Mouse (Mus musculus) MEL (cell line): Measurements from ENCODE around the gene Snorc. TPM values are rescaled to one million over a fixed set of nuclear protein-coding genes. Genes with fewer than 3 reads are reported as not detected.

ENCODE experiments used
- DNase-seq: peaks from one replicate; pipeline ENCODE4 v3.0.0; 2011; ENCODE audit warnings: low read depth, low spot score
- H3K27ac ChIP-seq: 2 replicates; pipeline ENCODE4 v1.5.1; 2012; ENCODE audit warnings: low read depth, mild to moderate bottlenecking, control low read depth, low read length, moderate library complexity; ENCODE audit not compliant: control insufficient read depth
- H3K27me3 ChIP-seq, 2 experiments: fragments of 150-350 bp in 1 of 2; sonication (generic) in 1 of 2; 2 replicates each; pipeline ENCODE4 v1.6.1; 2012; ENCODE audit warnings: low read length in 2 of 2, mild to moderate bottlenecking in 2 of 2, improper control_type of control experiment in 1 of 2, moderate library complexity in 1 of 2; ENCODE audit not compliant: insufficient read depth in 2 of 2, control insufficient read depth in 1 of 2
- H3K36me3 ChIP-seq, 2 experiments: 2 replicates each; pipeline ENCODE4 v1.6.1; 2012 to 2014; ENCODE audit warnings: low read length in 2 of 2, improper control_type of control experiment in 1 of 2, inconsistent platforms in 1 of 2, mild to moderate bottlenecking in 1 of 2; ENCODE audit not compliant: insufficient read depth in 2 of 2, control insufficient read depth in 1 of 2
- H3K4me1 ChIP-seq, 2 experiments: fragments of 150-350 bp in 1 of 2; sonication (generic) in 1 of 2; 2 replicates each; pipeline ENCODE4 v1.6.1; 2012; ENCODE audit warnings: low read length in 2 of 2, improper control_type of control experiment in 1 of 2, mild to moderate bottlenecking in 1 of 2; ENCODE audit not compliant: insufficient read depth in 2 of 2, control insufficient read depth in 1 of 2
- H3K4me3 ChIP-seq, 2 experiments: fragments of 150-350 bp in 1 of 2; sonication (generic) in 1 of 2; 2 replicates each; pipeline ENCODE4 v1.5.1; 2012; ENCODE audit warnings: low read depth in 2 of 2, low read length in 2 of 2, mild to moderate bottlenecking in 2 of 2, moderate library complexity in 2 of 2, control low read depth in 1 of 2, improper control_type of control experiment in 1 of 2; ENCODE audit not compliant: control insufficient read depth in 1 of 2, insufficient read depth in 1 of 2
- H3K79me2 ChIP-seq: 2 replicates; pipeline ENCODE4 v1.6.1; 2012; ENCODE audit warnings: mild to moderate bottlenecking, low read length, moderate library complexity; ENCODE audit not compliant: control insufficient read depth, poor library complexity, insufficient read depth
- H3K9ac ChIP-seq: 2 replicates; pipeline ENCODE4 v1.6.1; 2012; ENCODE audit warnings: low read depth, mild to moderate bottlenecking, control low read depth, low read length, moderate library complexity; ENCODE audit not compliant: control insufficient read depth, poor library complexity, severe bottlenecking
- H3K9me3 ChIP-seq: fragments of 150-350 bp; sonication (generic); replicated peaks from 2 replicates; pipeline ENCODE4 v1.6.1; 2012; ENCODE audit warnings: mild to moderate bottlenecking, low read length, improper control_type of control experiment, moderate library complexity; ENCODE audit not compliant: insufficient read depth
- BHLHE40 ChIP-seq: IDR thresholded peaks from 2 replicates; pipeline ENCODE4 v1.6.1; 2012; ENCODE audit warnings: low read depth, mild to moderate bottlenecking, inconsistent platforms, low read length, improper control_type of control experiment, borderline replicate concordance
- CHD2 ChIP-seq: IDR thresholded peaks from 2 replicates; pipeline ENCODE4 v1.6.1; 2011; ENCODE audit warnings: low read length, improper control_type of control experiment
- CTCF ChIP-seq, 3 experiments: IDR thresholded peaks in 2 of 3; conservative IDR thresholded peaks in 1 of 3; 2 replicates each; pipeline ENCODE4 v1.5.1; 2011 to 2012; ENCODE audit warnings: low read length in 3 of 3, low read depth in 2 of 3, mild to moderate bottlenecking in 2 of 3, improper control_type of control experiment in 1 of 3, inconsistent platforms in 1 of 3, mixed read lengths in 1 of 3, moderate library complexity in 1 of 3; ENCODE audit not compliant: control insufficient read depth in 1 of 3, insufficient read depth in 1 of 3, poor library complexity in 1 of 3, severe bottlenecking in 1 of 3
- ELF1 ChIP-seq: IDR thresholded peaks from 2 replicates; pipeline ENCODE4 v1.6.1; 2014; ENCODE audit warnings: low read depth, mild to moderate bottlenecking, inconsistent platforms, low read length, improper control_type of control experiment, moderate library complexity
- ETS1 ChIP-seq: IDR thresholded peaks from 2 replicates; pipeline ENCODE4 v1.6.1; 2012; ENCODE audit warnings: low read depth, mild to moderate bottlenecking, inconsistent platforms, low read length, improper control_type of control experiment, moderate library complexity
- GABPA ChIP-seq: IDR thresholded peaks from 2 replicates; pipeline ENCODE4 v1.6.1; 2012; ENCODE audit warnings: low read depth, mild to moderate bottlenecking, inconsistent platforms, low read length, improper control_type of control experiment, moderate library complexity
- HCFC1 ChIP-seq: IDR thresholded peaks from 2 replicates; pipeline ENCODE4 v1.6.1; 2012; ENCODE audit warnings: low read depth, mild to moderate bottlenecking, inconsistent platforms, low read length, improper control_type of control experiment, moderate library complexity
- JUND ChIP-seq: IDR thresholded peaks from 2 replicates; pipeline ENCODE4 v1.6.1; 2011; ENCODE audit warnings: low read depth, mild to moderate bottlenecking, improper control_type of control experiment, low read length
- MAFK ChIP-seq: IDR thresholded peaks from 2 replicates; pipeline ENCODE4 v1.6.1; 2011; ENCODE audit warnings: low read depth, mild to moderate bottlenecking, low read length, improper control_type of control experiment, borderline replicate concordance
- MAX ChIP-seq: IDR thresholded peaks from 2 replicates; pipeline ENCODE4 v1.6.1; 2011; ENCODE audit warnings: low read length, improper control_type of control experiment
- MEF2A ChIP-seq: IDR thresholded peaks from 2 replicates; pipeline ENCODE4 v1.6.1; 2014; ENCODE audit warnings: low read depth, mild to moderate bottlenecking, inconsistent platforms, low read length, improper control_type of control experiment; ENCODE audit not compliant: poor library complexity, insufficient replicate concordance, severe bottlenecking; ENCODE audit errors: extremely low read depth
- MXI1 ChIP-seq: IDR thresholded peaks from 2 replicates; pipeline ENCODE4 v1.6.1; 2011; ENCODE audit warnings: mild to moderate bottlenecking, low read depth, low read length, improper control_type of control experiment
- MYB ChIP-seq: IDR thresholded peaks from 2 replicates; pipeline ENCODE4 v1.6.1; 2011; ENCODE audit warnings: mild to moderate bottlenecking, low read depth, low read length, improper control_type of control experiment
- MYC ChIP-seq: IDR thresholded peaks from 2 replicates; pipeline ENCODE4 v1.6.1; 2011; ENCODE audit warnings: low read depth, mild to moderate bottlenecking, low read length, improper control_type of control experiment, moderate library complexity
- NRF1 ChIP-seq: IDR thresholded peaks from 2 replicates; pipeline ENCODE4 v1.6.1; 2014; ENCODE audit warnings: low read depth, mild to moderate bottlenecking, inconsistent platforms, low read length, improper control_type of control experiment, moderate library complexity; ENCODE audit not compliant: poor library complexity, insufficient read depth, severe bottlenecking
- POLR2A ChIP-seq, 2 experiments: IDR thresholded peaks; 2 replicates each; pipeline ENCODE4 v1.6.1; 2011 to 2012; ENCODE audit warnings: low read length in 2 of 2, mild to moderate bottlenecking in 2 of 2, control low read depth in 1 of 2, improper control_type of control experiment in 1 of 2, low read depth in 1 of 2, moderate library complexity in 1 of 2; ENCODE audit not compliant: control insufficient read depth in 1 of 2, insufficient read depth in 1 of 2, poor library complexity in 1 of 2
- RAD21 ChIP-seq: IDR thresholded peaks from 2 replicates; pipeline ENCODE4 v1.6.1; 2011; ENCODE audit warnings: mild to moderate bottlenecking, low read depth, low read length, improper control_type of control experiment
- RCOR1 ChIP-seq: IDR thresholded peaks from 2 replicates; pipeline ENCODE4 v1.6.1; 2012; ENCODE audit warnings: low read depth, mild to moderate bottlenecking, inconsistent platforms, low read length, improper control_type of control experiment
- SIN3A ChIP-seq: IDR thresholded peaks from 2 replicates; pipeline ENCODE4 v1.6.1; 2012; ENCODE audit warnings: low read length, improper control_type of control experiment, inconsistent platforms
- SMC3 ChIP-seq: IDR thresholded peaks from 2 replicates; pipeline ENCODE4 v1.6.1; 2011; ENCODE audit warnings: low read depth, low read length, improper control_type of control experiment
- TBP ChIP-seq: IDR thresholded peaks from 2 replicates; pipeline ENCODE4 v1.8.0; 2011; ENCODE audit warnings: low read depth, low read length, improper control_type of control experiment
- UBTF ChIP-seq: IDR thresholded peaks from 2 replicates; pipeline ENCODE4 v1.6.1; 2012; ENCODE audit warnings: low read depth, mild to moderate bottlenecking, inconsistent platforms, low read length, improper control_type of control experiment, moderate library complexity, borderline replicate concordance; ENCODE audit not compliant: insufficient read depth
- polyA plus RNA-seq, 2 experiments: library from polyadenylated mRNA; stranded (reverse) in 1 of 2; unstranded in 1 of 2; fragments of >175 nt in 1 of 2; fragments of >200 nt in 1 of 2; gene quantifications; 2 replicates each; pipeline versions ENCODE4 v1.2.1 to v1.2.4; 2012; ENCODE audit warnings: low replicate concordance in 2 of 2, low read depth in 1 of 2; ENCODE audit not compliant: insufficient read length in 2 of 2, insufficient read depth in 1 of 2, missing spikeins in 1 of 2
- total RNA-seq: library from RNA; depleted of rRNA; stranded (reverse); fragments of 300-350 nt; gene quantifications from 2 replicates; pipeline ENCODE4 v1.2.3, GENCODE M21; 2012

Snorc gene
- total and polyA plus RNA-seq, 3 experiments: not detected

DNA sequence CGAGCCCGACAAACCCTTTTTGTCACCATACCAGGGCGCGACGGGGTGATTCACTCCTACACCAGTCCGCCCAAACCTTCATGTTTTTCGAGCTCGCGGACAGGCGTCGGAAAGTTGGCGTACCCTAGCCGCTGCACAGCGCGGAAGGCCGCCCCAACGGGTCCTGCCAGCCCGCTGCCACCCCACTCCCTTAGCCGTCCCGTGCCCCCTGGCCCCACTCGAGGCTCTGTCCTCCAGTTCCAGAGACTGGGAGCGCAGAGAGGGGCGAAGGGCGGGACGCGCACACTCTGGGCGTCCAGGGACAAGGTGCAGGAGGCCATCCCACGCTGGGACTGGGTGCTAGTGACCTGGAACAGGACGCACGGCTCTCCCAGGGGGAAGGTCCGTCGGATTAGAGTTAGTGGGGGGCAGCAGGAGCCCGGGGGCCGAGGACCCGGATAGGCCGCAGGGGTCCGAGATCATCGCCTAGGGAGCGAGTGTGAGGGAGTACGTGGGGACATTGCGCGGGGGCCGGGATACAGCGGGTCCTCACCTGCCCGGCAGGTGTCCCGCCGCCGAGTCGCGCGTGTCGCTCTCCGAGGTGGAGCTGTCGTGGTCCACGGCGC is 39.6 kb downstream of the Snorc start, which contains the start of gene Neu2:
Neu2 (plus strand) TSS at position 329 of the 605 bp plus-strand sequence.
- Histone ChIP-seq H3K27ac (no peak within 1 kb of the TSS), H3K27me3 (peaks cover 0 to 2% of the 10 kb centered on the region in 2 experiments; a peak in 2 of 4 replicates), H3K36me3 (no peaks in the 10 kb centered on the region), H3K4me1 (no peaks in the 10 kb centered on the region), H3K79me2 (no peaks in the 10 kb centered on the region), H3K9ac (no peak within 1 kb of the TSS), H3K9me3 (no peaks in the 10 kb centered on the region), H3K4me3 (no peak within 1 kb of the TSS)
- no peak for DNase-seq
- TF ChIP-seq CTCF (IDR thresholded peaks at IDR 0.05 in 2 of 3, conservative IDR thresholded peaks at IDR 0.05 in 1 of 3; ENCODE audit: control insufficient read depth in 1 of 3, insufficient read depth in 1 of 3, low read depth in 2 of 3, low read length in 3 of 3, poor library complexity in 1 of 3, severe bottlenecking in 1 of 3): no peak
- TF ChIP-seq POLR2A (IDR thresholded peaks at IDR 0.05; ENCODE audit: control insufficient read depth in 1 of 2, insufficient read depth in 1 of 2, low read depth in 1 of 2, low read length in 2 of 2, poor library complexity in 1 of 2): no peak
- no peak for TF ChIP-seq MXI1
- TF ChIP-seq GABPA: no peak
- TF ChIP-seq ETS1: no peak
- TF ChIP-seq BHLHE40: no peak
- no peak for TF ChIP-seq SMC3
- no peak for TF ChIP-seq UBTF
- no peak for TF ChIP-seq MYB
- no peak for TF ChIP-seq MYC
- no peak for TF ChIP-seq RAD21
- no peak for TF ChIP-seq ELF1
- TF ChIP-seq MAFK: no peak
- TF ChIP-seq RCOR1: no peak
- TF ChIP-seq TBP: no peak

- H3K4me3 ChIP-seq: no peak overlapping the region
- H3K4me1 ChIP-seq: no peaks in the 10 kb centered on the region
- no peaks in the 10 kb centered on the region for H3K9me3 ChIP-seq
- no peak for DNase-seq
- H3K27me3 ChIP-seq: peaks cover 0 to 4% of the 10 kb centered on the region in 2 experiments; a peak in 1 of 4 replicates
- TF ChIP-seq GABPA (no peak), TBP (no peak), CHD2 (no peak), SIN3A (no peak), MAX (no peak), JUND (no peak), MEF2A (no peak), MYB (no peak), UBTF (no peak), NRF1 (no peak), ETS1 (no peak), HCFC1 (no peak)
- H3K27ac ChIP-seq: no peak overlapping the region
- H3K36me3 ChIP-seq: no peaks in the 10 kb centered on the region
- H3K79me2 ChIP-seq: no peaks in the 10 kb centered on the region
- no peak overlapping the region for H3K9ac ChIP-seq
Measured at GRCm38 (mm10) chr1:87510166-87510691, 40.2 kb downstream of the Snorc start.
